Mouse (Mus musculus) heart, postnatal 36 days (tissue): ENCODE measurements around the gene Nr1i2. TPM values are rescaled to one million over a fixed set of nuclear protein-coding genes. Genes with fewer than 3 reads are reported as not detected.
"Not testable (repeated sequence)": the region's sequence is repeated elsewhere in the genome, so short reads cannot be mapped to it uniquely, and the experiment has no call there.

Experiments
- DNase-seq, 2 experiments: peaks; one replicate each; pipeline ENCODE4 v3.0.0; 2021 to 2022
- intact Hi-C: fragments of 180-260 bp; cut with DNase I; formaldehyde crosslinking; loops from one replicate; pipeline ENCODE4 v1.15.1; 2025
- total RNA-seq, 2 experiments: library from RNA; stranded (reverse); gene quantifications; 2 replicates each; pipeline ENCODE4 v1.2.3; 2021

Gene Nr1i2
- not detected for total RNA-seq

GRCm38 (mm10) chr16:38294685-38295348 is at the start of gene Nr1i2:
Nr1i2 (minus strand) TSS chr16:38294824.
- DNase-seq, result no peak
- intact Hi-C loops, result no loop called here

GRCm38 (mm10) chr16:38341396-38342324 is 47.0 kb upstream of the Nr1i2 start, which contains the start of gene Maats1:
Maats1 (minus strand) TSS chr16:38342143.
- peak; percentile 70 to 76 for DNase-seq

GRCm38 (mm10) chr16:38338077-38338476 is 43.5 kb upstream of the Nr1i2 start:
- DNase-seq, intact Hi-C loops: not testable (repeated sequence)

More at GRCm38 (mm10) chr16:38341396-38342324, 47.0 kb upstream of the Nr1i2 start, which contains the start of gene Maats1:
- intact Hi-C loops, result loop anchor here (5.0 to 10.0 kb wide), 2 partner anchors 254 to 383 kb away; partner anchors contain the start of gene Gsk3b

- intact Hi-C loops, result no loop called here
- DNase-seq, result no peak
These were observed 39.8 kb upstream of the Nr1i2 start for GRCm38 (mm10) chr16:38334431-38334830.

GRCm38 (mm10) chr16:38329340-38329739 is 34.7 kb upstream of the Nr1i2 start:
- intact Hi-C loops, result no loop called here
- DNase-seq, result no peak

- no peak for DNase-seq
- intact Hi-C loops, result no loop called here
These were observed 32.3 kb upstream of the Nr1i2 start for GRCm38 (mm10) chr16:38326778-38327397.

- no peak for DNase-seq
- intact Hi-C loops, result no loop called here
These were observed 29.7 kb upstream of the Nr1i2 start for GRCm38 (mm10) chr16:38324311-38324710.

- peak; percentile 27 to 43 for DNase-seq
- intact Hi-C loops, result no loop called here
These were observed 26.9 kb upstream of the Nr1i2 start for GRCm38 (mm10) chr16:38321452-38321935.

- intact Hi-C loops, result no loop called here
- no peak for DNase-seq
These were observed 24.5 kb upstream of the Nr1i2 start for GRCm38 (mm10) chr16:38319087-38319486.

GRCm38 (mm10) chr16:38318492-38318891 is 23.9 kb upstream of the Nr1i2 start:
- DNase-seq, result no peak
- intact Hi-C loops, result no loop called here

- intact Hi-C loops, result no loop called here
These were observed 13.6 kb upstream of the Nr1i2 start for GRCm38 (mm10) chr16:38308195-38308594.

GRCm38 (mm10) chr16:38307651-38308050 is 13.0 kb upstream of the Nr1i2 start:
- intact Hi-C loops, result no loop called here
- DNase-seq, result no peak

More at GRCm38 (mm10) chr16:38308195-38308594, 13.6 kb upstream of the Nr1i2 start:
- no peak for DNase-seq

- no peak for DNase-seq
- intact Hi-C loops, result no loop called here
These were observed 12.6 kb upstream of the Nr1i2 start for GRCm38 (mm10) chr16:38307221-38307605.

- intact Hi-C loops, result no loop called here
These were observed 12.1 kb upstream of the Nr1i2 start for GRCm38 (mm10) chr16:38306571-38307220.

GRCm38 (mm10) chr16:38304460-38305194 is 10.0 kb upstream of the Nr1i2 start:
- intact Hi-C loops, result no loop called here
- peak; percentile 14 to 32 for DNase-seq

More at GRCm38 (mm10) chr16:38306571-38307220, 12.1 kb upstream of the Nr1i2 start:
- DNase-seq, result no peak

GRCm38 (mm10) chr16:38302367-38302766 is 7.7 kb upstream of the Nr1i2 start:
- no peak for DNase-seq
- intact Hi-C loops, result no loop called here

- no peak for DNase-seq
- intact Hi-C loops, result no loop called here
These were observed 3.8 kb upstream of the Nr1i2 start for GRCm38 (mm10) chr16:38298410-38298809.

- DNase-seq, result no peak
- intact Hi-C loops, result no loop called here
These were observed 816 bp upstream of the Nr1i2 start for GRCm38 (mm10) chr16:38295349-38295930.

GRCm38 (mm10) chr16:38290151-38290550 is 4.5 kb downstream of the Nr1i2 start:
- DNase-seq, result no peak
- intact Hi-C loops, result no loop called here
